Mouse (Mus musculus): ENCODE data around the gene Iqschfp. TPM values are rescaled to one million over a fixed set of nuclear protein-coding genes. Genes with fewer than 3 reads are reported as not detected.

Iqschfp gene
- total RNA-seq, 2 experiments from 2014 or later: 9.0 to 14.8 TPM

DNA sequence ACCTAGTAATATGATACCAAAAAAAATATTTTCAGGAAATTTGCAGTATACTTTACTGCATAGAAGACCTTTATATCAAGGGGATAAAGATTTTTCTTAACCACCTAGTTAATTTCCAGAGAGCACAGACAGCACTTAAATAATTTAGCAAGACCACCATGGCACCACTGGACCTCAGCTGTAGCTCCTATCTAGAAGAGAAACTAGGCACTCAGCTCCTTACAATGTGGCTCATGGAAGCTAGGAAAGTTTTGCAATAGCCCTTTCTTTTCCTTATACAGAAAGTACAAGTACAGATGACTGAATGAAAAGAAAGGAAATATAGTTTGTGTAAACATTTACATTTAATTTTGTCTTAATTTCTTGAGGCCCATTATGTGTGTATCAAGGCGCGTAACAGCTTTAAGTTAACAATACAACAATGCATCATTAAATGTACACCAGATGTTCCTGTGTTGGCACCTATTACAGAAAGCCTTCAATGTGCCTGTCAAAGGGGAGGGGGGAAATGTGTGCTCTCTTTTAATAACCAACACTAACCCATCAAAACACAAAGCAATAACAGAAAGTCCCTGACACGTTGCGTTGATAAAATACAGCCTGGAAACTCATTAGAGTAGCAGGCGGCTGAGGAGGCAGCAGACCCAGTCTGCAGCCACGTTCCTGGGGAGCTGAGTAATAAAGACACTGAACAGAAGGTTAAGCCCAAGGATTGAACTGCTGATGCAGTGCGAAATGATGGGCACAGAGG, 391.0 kb downstream of the Iqschfp start:
- intact Hi-C loops (cut with DNase I): no loop called here
- DNase-seq (ENCODE audit: low spot score in 2 of 2): no peak

DNA sequence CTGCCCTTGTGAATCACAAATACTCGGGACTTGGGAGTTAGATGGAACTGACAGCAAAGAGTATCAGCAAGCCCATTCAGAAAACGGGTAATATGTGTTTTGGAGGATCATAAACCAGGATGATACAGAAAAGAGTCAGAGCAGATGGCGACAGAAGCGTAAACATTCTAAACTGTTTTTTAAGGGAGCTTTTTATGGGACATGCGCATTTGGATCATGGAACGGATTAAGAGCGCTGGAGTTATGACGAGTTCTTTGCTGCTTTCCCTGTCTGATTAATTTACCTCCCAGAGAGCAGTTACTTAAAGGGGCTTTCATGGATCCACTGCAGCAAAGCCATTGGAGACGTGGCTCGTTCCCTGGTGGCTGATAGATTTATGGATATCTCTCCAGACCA, 391.6 kb downstream of the Iqschfp start:
- DNase-seq (ENCODE audit: low spot score in 2 of 2): peak; percentile 11 to 23

DNA sequence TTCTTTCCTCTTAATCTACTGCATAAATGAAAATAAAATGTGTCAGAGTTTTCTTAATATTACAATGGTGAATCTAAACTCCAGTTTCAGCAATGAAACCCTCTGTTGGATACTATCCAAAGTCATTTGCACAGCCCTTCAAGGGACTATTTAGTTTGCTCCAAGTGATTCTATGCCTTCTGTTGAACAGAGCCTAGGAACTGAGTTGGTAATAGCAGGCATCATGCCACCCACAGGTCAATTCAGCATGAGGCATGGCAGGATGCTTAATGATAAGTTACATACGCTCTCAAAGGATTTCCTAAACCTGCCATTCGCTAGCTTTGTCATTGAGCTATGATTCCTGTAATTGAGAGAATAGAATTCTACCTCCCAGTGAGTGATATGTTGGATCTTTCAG, 392.5 kb downstream of the Iqschfp start:
- intact Hi-C loops (cut with DNase I): no loop called here
- DNase-seq (ENCODE audit: low spot score in 2 of 2): no peak

More for the DNA sequence above, 391.6 kb downstream of the Iqschfp start:
- intact Hi-C loops (cut with DNase I): no loop called here

DNA sequence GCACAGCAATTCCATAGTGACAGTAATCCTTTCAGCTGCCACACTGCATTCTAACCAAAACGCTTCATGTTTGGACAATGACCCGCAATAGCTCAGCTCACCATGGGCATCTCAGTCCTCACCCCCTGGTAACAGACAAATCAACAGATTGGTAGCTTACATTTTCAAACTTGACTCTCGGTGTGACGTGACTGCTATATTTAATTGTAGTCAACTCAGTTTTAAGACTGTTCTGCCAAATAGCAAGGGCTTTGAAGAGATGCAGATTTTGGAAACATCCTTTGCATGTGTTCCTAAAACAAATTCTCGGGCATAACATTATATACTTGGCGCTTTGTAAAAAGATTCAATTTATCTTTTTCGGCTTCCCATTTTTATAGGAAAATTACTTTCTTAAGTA, 404.7 kb downstream of the Iqschfp start:
- peak in 1 of 2 experiments; percentile 15 for DNase-seq (ENCODE audit: low spot score in 2 of 2)
- intact Hi-C loops (cut with DNase I): no loop called here

DNA sequence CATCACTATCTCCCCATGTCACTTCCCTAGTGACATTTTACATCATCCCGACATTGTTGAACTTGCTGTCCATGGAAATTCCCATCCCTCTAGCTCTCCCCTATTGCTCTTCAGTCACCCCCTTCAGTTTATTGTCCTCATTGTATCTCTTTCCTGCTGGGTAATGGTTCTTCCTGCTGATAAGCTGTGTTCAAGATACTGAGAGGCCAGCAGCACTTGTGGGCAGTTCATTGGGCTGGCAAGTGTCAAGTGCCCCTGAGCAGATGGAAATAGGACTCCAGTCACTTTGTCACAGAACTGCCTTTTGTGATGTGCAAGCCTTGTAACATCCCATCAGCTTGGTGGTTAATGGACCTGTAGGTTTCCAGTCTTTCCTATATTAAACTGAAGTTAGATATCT, 413.6 kb downstream of the Iqschfp start:
- intact Hi-C loops (cut with DNase I): no loop called here
- no peak for DNase-seq (ENCODE audit: low spot score in 2 of 2)

DNA sequence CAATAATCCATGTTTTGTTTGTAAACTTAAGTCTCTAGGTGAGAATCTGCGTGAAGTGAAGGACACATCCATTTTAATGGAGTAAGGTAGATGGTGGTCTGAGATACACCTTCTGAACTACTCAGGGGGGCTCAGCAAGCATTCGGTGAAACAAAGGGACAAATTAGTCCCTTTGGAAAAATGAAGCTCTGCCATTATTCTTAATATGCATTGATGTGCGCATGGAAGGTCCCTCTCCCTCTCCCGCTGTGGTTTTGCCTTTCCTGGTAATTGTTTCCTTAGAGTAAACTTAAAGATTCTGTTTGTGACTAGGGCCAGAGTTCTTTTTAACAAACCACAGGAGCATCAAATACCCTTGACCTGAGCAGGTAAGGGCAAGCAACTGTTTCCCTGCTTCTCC, 414.7 kb downstream of the Iqschfp start:
- intact Hi-C loops (cut with DNase I): no loop called here
- no peak for DNase-seq (ENCODE audit: low spot score in 2 of 2)

DNA sequence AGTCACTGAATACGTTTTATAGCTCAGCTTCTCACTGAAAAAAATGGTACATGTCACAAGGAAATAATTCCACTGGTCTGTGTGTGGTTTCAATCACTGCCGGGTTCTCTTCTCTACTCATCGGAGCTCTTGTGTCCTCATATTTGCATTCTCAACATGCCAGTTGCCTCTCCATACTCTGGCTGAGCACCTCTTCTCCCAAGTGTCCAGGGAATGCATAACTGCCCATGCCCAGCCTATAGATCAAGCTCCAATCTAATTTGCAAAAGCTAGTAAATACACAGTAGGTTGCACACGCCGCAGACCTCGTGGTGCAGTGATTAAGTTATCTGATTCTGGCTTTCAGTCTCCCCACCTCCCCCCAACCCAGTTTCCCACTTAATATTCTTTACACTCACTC, 433.5 kb downstream of the Iqschfp start:
- no peak for DNase-seq (ENCODE audit: low spot score in 2 of 2)
- intact Hi-C loops (cut with DNase I): no loop called here

DNA sequence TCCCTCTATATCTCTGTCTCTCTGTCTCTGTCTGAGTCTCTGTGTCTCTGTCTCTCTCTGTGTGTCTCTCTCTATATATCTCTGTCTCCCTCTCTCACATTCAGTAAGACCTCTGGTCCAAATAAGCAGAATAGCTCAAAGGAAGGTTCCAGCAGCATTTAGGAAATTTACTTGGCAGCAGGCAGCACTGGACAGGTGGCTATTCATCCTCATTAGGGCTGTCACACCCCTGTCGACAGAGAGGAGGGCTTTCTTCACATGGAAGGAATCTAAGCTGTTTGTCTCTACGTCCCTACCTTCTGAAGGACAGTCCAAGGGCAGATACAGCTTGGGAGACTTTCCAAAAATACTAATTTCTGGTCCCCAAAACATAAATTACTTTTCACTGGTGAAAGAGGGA, 440.5 kb downstream of the Iqschfp start:
- intact Hi-C loops (cut with DNase I): no loop called here
- DNase-seq (ENCODE audit: low spot score in 2 of 2): no peak

DNA sequence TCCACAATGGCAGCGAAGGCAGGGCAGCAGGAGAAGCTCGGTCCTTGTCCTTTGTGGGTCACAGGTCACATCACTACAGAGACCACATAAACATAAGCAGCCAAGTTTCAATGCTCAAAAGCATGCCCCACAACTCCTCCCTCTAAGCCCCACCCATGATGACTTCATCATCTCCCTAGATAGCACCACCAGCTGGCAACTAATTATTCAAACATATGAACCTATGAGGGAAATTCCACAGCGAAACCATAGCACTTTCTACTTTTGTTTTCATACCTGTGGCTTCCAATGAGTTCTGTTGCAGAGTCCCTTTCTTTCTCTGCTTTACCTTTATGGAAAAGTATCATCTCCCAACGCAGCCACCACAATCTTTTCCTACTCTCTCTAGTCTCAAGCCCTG, 443.5 kb downstream of the Iqschfp start:
- DNase-seq (ENCODE audit: low spot score in 2 of 2): no peak
- intact Hi-C loops (cut with DNase I): no loop called here

DNA sequence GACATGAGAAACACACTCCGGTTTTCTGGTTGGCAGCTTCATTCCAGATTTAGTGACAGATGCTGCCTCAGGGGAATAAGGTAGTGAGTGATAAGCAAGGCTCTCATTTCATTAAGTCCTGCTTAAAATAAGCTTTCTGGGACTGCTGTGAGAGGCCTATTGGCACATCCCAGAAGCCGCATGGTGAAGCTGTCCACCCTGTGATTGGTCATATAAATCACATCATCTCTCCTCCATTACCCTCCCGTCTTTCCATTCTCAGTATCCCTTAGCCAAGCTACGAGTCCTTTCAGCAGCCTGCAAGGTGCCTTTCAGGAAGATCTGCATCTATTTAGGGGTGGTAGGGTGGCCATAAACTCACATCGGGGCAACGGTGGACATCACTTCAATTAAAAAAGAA, 458.6 kb downstream of the Iqschfp start:
- no peak for DNase-seq (ENCODE audit: low spot score in 2 of 2)
- intact Hi-C loops (cut with DNase I): no loop called here

DNA sequence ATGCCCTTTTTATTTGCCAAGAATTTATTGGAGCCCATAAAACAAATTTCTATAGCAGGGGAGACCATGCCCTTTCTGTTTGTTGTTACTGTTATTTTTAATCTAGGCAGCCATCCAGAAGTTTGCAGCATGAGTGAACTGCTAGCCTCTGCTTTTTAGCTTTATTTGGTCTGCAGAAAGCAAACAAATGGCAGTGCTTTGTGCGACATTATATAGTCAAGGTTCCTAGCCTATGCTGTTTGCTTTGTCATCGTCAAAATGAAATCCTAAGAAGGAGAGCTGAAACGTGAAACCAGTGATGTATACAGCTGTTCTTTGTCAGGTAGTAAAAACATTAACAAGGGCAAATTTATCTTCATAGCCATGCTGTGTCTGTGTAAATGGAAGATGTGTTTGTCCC, 459.4 kb downstream of the Iqschfp start:
- intact Hi-C loops (cut with DNase I): no loop called here
- no peak for DNase-seq (ENCODE audit: low spot score in 2 of 2)

DNA sequence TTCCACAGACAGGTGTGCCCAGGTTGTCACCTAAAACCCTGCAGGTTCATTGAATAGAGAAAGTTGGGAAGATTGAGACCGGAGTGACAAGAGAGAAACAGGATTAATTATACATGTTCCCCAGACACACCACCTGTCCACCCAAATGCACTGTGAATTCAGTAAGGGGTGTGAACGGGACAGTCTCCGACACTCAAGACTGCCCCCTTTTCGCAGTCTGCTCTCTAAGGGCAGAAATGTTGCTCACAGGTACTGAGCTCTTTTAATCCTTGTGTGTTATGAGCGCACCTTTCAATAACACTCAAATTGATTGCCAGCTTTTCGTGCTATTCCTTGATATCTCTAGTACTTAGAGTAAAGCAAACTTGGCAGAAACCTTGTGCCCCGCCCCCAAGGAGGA, 460.9 kb downstream of the Iqschfp start:
- intact Hi-C loops (cut with DNase I): no loop called here
- DNase-seq (ENCODE audit: low spot score in 2 of 2): no peak

DNA sequence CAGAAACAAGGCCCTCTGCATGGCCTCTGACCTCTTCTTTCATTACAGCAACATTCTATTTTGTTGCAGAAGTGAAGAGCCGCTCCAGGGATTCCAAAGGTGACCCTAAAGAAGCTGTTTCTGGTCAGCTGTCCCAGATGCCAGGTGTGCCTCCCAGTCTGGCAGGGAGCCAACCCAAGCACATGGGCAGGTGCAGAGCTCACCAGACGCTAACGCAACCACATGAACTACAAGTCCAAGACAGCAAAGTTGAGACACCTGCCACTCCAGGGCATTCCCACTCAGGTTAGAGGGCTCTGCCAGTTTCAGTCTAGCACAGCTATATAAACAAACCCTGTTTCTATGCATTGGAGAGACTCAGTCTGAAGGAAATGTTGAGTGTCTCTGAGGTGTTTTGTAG, 461.5 kb downstream of the Iqschfp start:
- DNase-seq (ENCODE audit: low spot score in 2 of 2): no peak
- intact Hi-C loops (cut with DNase I): no loop called here

DNA sequence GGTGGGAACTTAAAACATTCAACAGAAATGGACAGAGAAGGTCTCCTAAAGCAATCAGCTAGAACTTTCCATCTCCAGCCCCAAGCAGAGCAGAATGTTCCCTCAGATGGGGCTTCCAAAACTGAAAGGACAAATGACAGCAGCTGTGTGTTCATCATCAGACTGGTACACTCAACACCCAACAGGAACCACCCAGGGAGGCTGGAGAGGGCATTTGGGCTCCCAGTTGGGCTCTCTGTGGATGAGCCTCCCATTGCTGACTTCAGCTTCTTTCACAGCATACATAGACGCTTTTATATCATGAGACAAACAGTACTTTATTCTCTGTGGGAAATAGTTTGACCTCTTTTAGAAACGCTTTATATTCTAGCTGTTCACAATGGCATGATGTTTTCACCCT, 464.5 kb downstream of the Iqschfp start:
- intact Hi-C loops (cut with DNase I): no loop called here
- no peak for DNase-seq (ENCODE audit: low spot score in 2 of 2)

DNA sequence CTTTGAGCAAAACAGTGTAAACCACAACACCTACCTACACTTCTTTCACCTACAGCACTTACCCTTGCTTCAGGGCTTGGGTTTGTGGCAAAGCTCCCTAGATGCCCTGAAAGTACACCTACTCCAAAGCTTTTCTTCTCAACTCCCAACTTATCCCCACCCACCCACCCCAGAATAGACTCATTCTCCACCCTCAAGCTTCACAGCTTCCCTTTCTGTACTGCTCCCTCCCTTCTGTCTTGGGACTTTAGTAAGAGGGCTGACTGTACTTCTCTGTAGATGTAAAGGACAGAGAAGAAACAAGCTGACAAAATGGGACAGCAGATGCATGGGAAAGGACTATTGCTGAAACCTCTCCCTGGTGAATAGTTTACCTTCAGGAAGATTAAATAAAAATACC, 476.0 kb downstream of the Iqschfp start:
- DNase-seq (ENCODE audit: low spot score in 2 of 2): peak; percentile 18 to 72
- intact Hi-C loops (cut with DNase I): loop anchor here (5.0 to 10.0 kb wide), 2 partner anchors 99 to 127 kb away; no protein-coding TSS in a partner anchor

DNA sequence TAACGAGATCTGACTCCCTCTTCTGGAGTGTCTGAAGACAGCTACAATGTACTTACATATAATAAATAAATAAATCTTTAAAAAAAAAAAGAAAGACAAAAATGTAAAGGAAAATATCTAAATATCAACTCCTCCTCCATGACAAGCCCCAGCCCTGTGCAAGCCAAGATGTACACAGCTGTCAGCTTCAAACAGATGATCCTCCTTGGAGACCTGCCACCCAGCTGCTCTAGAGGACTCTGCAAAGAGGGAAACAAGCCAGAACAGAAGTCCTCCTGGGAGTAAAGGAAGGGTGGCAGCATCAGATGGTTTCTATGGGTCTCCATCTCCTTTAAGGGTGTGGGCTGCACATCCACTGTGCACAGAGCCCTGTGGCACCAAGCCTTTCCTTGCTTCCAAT, 480.9 kb downstream of the Iqschfp start:
- intact Hi-C loops (cut with DNase I): loop anchor here (10.0 kb wide), 1 partner anchor 172 kb away; no protein-coding TSS in a partner anchor
- no peak for DNase-seq (ENCODE audit: low spot score in 2 of 2)

DNA sequence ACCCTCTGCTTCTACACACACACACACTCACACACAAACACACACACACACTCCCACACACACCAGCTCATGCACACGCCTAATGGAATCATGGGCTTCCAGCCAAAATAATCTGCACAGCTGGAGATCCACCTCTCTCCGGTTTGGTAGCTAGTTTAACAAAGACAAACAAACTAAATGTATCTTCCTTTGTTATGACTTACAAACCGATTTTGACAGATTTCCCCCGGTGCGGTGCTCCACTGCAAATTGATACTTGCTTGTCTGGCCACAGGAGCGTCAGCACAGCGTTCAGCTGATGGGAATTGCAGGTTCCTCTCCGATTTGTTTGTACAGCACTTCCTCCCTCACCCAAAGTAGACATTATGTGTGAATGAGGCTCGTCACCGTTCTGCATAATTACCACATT, 483.1 kb downstream of the Iqschfp start:
- peak in 1 of 2 experiments; percentile 15 for DNase-seq (ENCODE audit: low spot score in 2 of 2)
- intact Hi-C loops (cut with DNase I): loop anchor here (10.0 kb wide), 1 partner anchor 170 kb away; no protein-coding TSS in a partner anchor

DNA sequence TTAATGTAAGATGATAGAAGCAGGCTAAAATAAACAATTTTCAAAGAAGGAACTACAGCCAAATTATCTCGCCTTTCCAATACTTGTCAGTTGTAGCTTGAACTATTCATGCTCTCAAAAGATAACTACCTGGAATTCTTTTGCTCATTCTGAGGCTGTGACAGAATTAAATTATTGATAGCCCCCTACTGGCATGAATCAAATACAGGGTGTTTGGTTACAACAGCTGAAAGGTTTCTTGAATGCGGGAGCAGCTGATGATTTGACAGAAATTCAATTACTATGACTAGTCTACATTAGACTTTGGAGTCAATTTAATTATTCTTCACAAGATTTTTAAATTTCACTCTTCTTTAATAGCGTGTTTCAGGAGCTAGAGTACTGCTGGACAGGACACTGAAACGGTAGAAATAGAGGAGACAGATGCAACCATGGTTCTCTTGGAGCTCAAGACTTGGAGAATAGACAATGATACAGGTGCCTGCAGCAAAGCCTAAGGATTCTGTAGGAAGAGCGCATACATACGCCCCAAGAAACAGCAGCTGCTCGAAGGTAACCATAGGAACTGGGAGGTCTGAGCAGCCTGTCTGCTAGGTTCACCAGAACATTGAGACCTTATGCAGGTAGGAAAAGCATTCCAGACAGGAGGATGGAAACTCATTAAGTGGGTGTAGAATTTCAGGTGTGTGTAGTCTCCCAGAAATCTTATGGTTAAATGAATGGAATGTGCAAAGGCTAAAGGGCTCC, 485.6 kb downstream of the Iqschfp start:
- intact Hi-C loops (cut with DNase I): loop anchor here (10.0 kb wide), 1 partner anchor 167 kb away; no protein-coding TSS in a partner anchor
- no peak for DNase-seq (ENCODE audit: low spot score in 2 of 2)

DNA sequence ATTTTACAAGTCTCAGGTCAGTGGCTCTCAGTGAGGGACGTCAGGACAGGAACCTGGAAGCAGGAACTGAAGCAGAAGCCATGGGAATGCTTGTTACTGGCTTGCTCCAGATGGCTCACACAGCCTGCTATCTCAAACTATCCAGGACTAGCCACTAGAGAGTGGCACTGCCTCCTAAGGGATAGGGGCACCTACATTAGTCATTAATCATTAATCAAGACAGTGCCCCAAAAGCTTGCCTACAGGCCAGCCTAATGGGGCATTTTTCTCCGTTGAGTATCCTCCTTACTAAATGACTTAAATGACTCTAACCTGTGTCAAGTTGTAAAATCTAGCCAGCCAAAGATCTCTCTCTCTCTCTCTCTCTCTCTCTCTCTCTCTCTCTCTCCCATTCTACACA, 486.8 kb downstream of the Iqschfp start:
- intact Hi-C loops (cut with DNase I): loop anchor here (10.0 kb wide), 1 partner anchor 166 kb away; no protein-coding TSS in a partner anchor

DNA sequence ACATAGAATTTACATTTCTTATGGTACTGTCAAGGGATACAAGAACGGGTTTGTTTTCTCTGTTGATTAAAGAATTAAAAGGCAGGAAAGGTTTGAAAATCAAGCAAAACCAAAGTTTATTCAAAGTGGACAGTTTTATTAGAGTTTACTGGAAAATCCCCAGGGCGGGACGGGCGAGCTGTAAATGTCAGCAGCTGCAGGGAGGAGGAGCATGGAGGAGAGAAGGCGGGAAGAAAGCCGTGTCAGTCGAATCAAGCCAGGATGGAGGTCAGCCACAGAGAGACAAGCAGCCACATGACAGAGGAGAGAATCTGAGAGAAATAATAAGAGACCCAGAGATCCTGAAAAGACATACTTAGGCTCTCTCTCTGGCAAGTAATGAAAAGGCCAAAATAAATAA, 487.2 kb downstream of the Iqschfp start:
- no peak for DNase-seq (ENCODE audit: low spot score in 2 of 2)
- intact Hi-C loops (cut with DNase I): loop anchor here (10.0 kb wide), 1 partner anchor 166 kb away; no protein-coding TSS in a partner anchor

More for the DNA sequence above, 486.8 kb downstream of the Iqschfp start:
- no peak for DNase-seq (ENCODE audit: low spot score in 2 of 2)

DNA sequence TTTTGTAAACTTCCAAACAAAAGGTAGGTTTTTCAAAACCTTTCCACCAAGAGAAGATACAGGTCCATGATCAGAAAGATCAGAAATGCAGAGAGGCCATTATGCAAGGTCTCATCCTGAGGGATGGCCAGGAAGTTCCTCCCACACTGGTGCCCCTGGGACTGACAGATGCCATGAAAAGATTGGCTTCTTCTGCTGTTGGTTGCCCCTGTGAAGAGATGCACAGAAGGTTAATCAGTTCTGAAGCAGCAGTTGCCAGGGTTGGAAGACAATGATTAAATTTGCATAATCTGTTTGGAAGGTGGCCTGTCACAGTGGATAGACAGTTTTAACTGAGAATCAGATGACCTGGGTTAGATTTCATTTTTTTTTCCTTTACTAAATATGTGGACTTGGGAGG, 491.6 kb downstream of the Iqschfp start:
- intact Hi-C loops (cut with DNase I): no loop called here
- no peak for DNase-seq (ENCODE audit: low spot score in 2 of 2)
